Mouse (Mus musculus) cortical plate, adult 2 months (tissue): Measurements from ENCODE around the gene Rnf43. TPM values are rescaled to one million over a fixed set of nuclear protein-coding genes. Genes with fewer than 3 reads are reported as not detected.

Experiments
- H3K27ac ChIP-seq: fragments of 200-500 bp; 2 replicates; pipeline ENCODE4 v1.5.1; 2012; ENCODE audit warnings: low read length, control low read depth, inconsistent platforms; ENCODE audit not compliant: insufficient read depth
- H3K4me1 ChIP-seq: fragments of 200-500 bp; 2 replicates; pipeline ENCODE4 v1.6.1; 2011; ENCODE audit warnings: low read length; ENCODE audit not compliant: control insufficient read depth, insufficient read depth
- H3K4me3 ChIP-seq: fragments of 200-500 bp; 2 replicates; pipeline ENCODE4 v1.5.1; 2011; ENCODE audit warnings: mild to moderate bottlenecking, low read length, control low read depth; ENCODE audit not compliant: insufficient read depth
- CTCF ChIP-seq: fragments of 200-500 bp; IDR thresholded peaks from 2 replicates; pipeline ENCODE4 v1.5.1; 2011; ENCODE audit warnings: mild to moderate bottlenecking, control low read depth, low read length; ENCODE audit not compliant: insufficient read depth; ENCODE audit errors: extremely low read depth
- POLR2A ChIP-seq: fragments of 200-500 bp; IDR thresholded peaks from 2 replicates; pipeline ENCODE4 v1.6.1; 2011; ENCODE audit warnings: mild to moderate bottlenecking, low read length, control low read depth; ENCODE audit not compliant: insufficient read depth; ENCODE audit errors: extremely low read depth
- polyA plus RNA-seq: library from polyadenylated mRNA; depleted of rRNA; stranded (reverse); fragments of >200 nt; gene quantifications from 2 replicates; pipeline ENCODE4 v1.2.3, GENCODE M21; 2012

Rnf43 gene
- polyA plus RNA-seq, 1 experiment, result 2.1 TPM

GRCm38 (mm10) chr11:87689402-87689808 lies 26.9 kb downstream of the Rnf43 start:
- TF ChIP-seq POLR2A (no peak), CTCF (no peak)
- Histone ChIP-seq H3K4me3 (no peak overlapping the region), H3K4me1 (no peaks in the 10 kb centered on the region), H3K27ac (no peak overlapping the region)

GRCm38 (mm10) chr11:87690054-87690740 lies 27.7 kb downstream of the Rnf43 start:
- TF ChIP-seq CTCF, result no peak
- no peak for TF ChIP-seq POLR2A
- H3K4me3 ChIP-seq, result no peak overlapping the region
- no peak overlapping the region for H3K27ac ChIP-seq
- H3K4me1 ChIP-seq, result no peaks in the 10 kb centered on the region

- TF ChIP-seq POLR2A (no peak), CTCF (no peak)
- Histone ChIP-seq H3K4me1 (no peaks in the 10 kb centered on the region), H3K27ac (no peak overlapping the region), H3K4me3 (no peak overlapping the region)
Observed at GRCm38 (mm10) chr11:87697131-87697682, 34.7 kb downstream of the Rnf43 start.

- H3K27ac ChIP-seq, result no peak overlapping the region
- TF ChIP-seq CTCF (no peak), POLR2A (no peak)
- no peak overlapping the region for H3K4me3 ChIP-seq
- no peaks in the 10 kb centered on the region for H3K4me1 ChIP-seq
Observed at GRCm38 (mm10) chr11:87698126-87698525, 35.6 kb downstream of the Rnf43 start.

GRCm38 (mm10) chr11:87701108-87701507 lies 38.6 kb downstream of the Rnf43 start:
- Histone ChIP-seq H3K4me3 (no peak overlapping the region), H3K27ac (no peak overlapping the region), H3K4me1 (no peaks in the 10 kb centered on the region)
- TF ChIP-seq POLR2A (no peak), CTCF (no peak)

GRCm38 (mm10) chr11:87701877-87702620 lies 39.5 kb downstream of the Rnf43 start:
- Histone ChIP-seq H3K4me1 (no peaks in the 10 kb centered on the region), H3K4me3 (no peak overlapping the region), H3K27ac (no peak overlapping the region)
- TF ChIP-seq CTCF (no peak), POLR2A (no peak)

GRCm38 (mm10) chr11:87703654-87704053 lies 41.1 kb downstream of the Rnf43 start:
- Histone ChIP-seq H3K4me1 (no peaks in the 10 kb centered on the region), H3K4me3 (no peak overlapping the region), H3K27ac (no peak overlapping the region)
- TF ChIP-seq POLR2A (no peak), CTCF (no peak)

- TF ChIP-seq POLR2A (no peak), CTCF (no peak)
- no peak overlapping the region for H3K4me3 ChIP-seq
- no peak overlapping the region for H3K27ac ChIP-seq
- peaks cover 2% of the 10 kb centered on the region; the same call in 1 of the 2 replicates for H3K4me1 ChIP-seq
Observed at GRCm38 (mm10) chr11:87704289-87704688, 41.8 kb downstream of the Rnf43 start.

- peaks cover 4% of the 10 kb centered on the region; the same call in 1 of the 2 replicates for H3K4me1 ChIP-seq
- TF ChIP-seq CTCF, result no peak
- no peak for TF ChIP-seq POLR2A
- no peak overlapping the region for H3K4me3 ChIP-seq
- no peak overlapping the region for H3K27ac ChIP-seq
Observed at GRCm38 (mm10) chr11:87707570-87707969, 45.0 kb downstream of the Rnf43 start.
